Mouse (Mus musculus) hindbrain, embryonic 13.5 days (tissue): ENCODE data around the gene Unc93b1. TPM values are rescaled to one million over a fixed set of nuclear protein-coding genes. Genes with fewer than 3 reads are reported as not detected.

ENCODE experiments used
- ATAC-seq: fragments of 200-750 bp; cut with Nextera tagmentation; 2 replicates; pipeline ENCODE4 v1.8.0; 2017; ENCODE audit warnings: moderate TSS enrichment; ENCODE audit not compliant: low FRiP score
- H3K27ac ChIP-seq: fragments of 300-500 bp; sonication (generic); 2 replicates; pipeline ENCODE4 v1.5.1; 2015; ENCODE audit warnings: inconsistent platforms, mild to moderate bottlenecking, moderate library complexity
- H3K27me3 ChIP-seq: fragments of 300-500 bp; sonication (generic); 2 replicates; pipeline ENCODE4 v1.6.1; 2015; ENCODE audit warnings: mild to moderate bottlenecking, inconsistent platforms
- H3K36me3 ChIP-seq: fragments of 300-500 bp; sonication (generic); 2 replicates; pipeline ENCODE4 v1.6.1; 2015; ENCODE audit warnings: mild to moderate bottlenecking, inconsistent platforms
- H3K4me1 ChIP-seq: fragments of 300-500 bp; sonication (generic); replicated peaks from 2 replicates; pipeline ENCODE4 v1.6.1; 2015; ENCODE audit warnings: inconsistent platforms
- H3K4me2 ChIP-seq: fragments of 300-500 bp; sonication (generic); 2 replicates; pipeline ENCODE4 v1.6.1; 2015; ENCODE audit warnings: inconsistent platforms, mild to moderate bottlenecking, moderate library complexity
- H3K4me3 ChIP-seq: fragments of 300-500 bp; sonication (generic); 2 replicates; pipeline ENCODE4 v1.5.1; 2015; ENCODE audit warnings: mild to moderate bottlenecking, inconsistent platforms
- H3K9ac ChIP-seq: fragments of 300-500 bp; sonication (generic); 2 replicates; pipeline ENCODE4 v1.6.1; 2015; ENCODE audit warnings: mild to moderate bottlenecking, inconsistent platforms
- H3K9me3 ChIP-seq: fragments of 300-500 bp; sonication (generic); 2 replicates; pipeline ENCODE4 v1.6.1; 2016; ENCODE audit warnings: inconsistent platforms
- WGBS: fragments of 180-500 bp; shearing (Covaris S2); methylation state at CpG from one replicate; pipeline ENCODE4 v1.1.7; 2015; 5-methylcytosine and 5-hydroxymethylcytosine counted together
- polyA plus RNA-seq: library from polyadenylated mRNA; unstranded; fragments of >200 nt; fragmentation: Nextera tagmentation; extraction: Ambion mirVana; gene quantifications from 2 replicates; pipeline ENCODE4 v1.2.1, GENCODE M21; 2015

Unc93b1 gene
- polyA plus RNA-seq, 1 experiment from 2014 or later: 13.2 TPM

GRCm38 (mm10) chr19:3995505-3995904 lies 60.5 kb downstream of the Unc93b1 start:
- no peaks in the 10 kb centered on the region; the same call in 1 of the 2 replicates for H3K27me3 ChIP-seq
- no peak overlapping the region for H3K4me2 ChIP-seq
- H3K4me3 ChIP-seq: no peak overlapping the region
- ATAC-seq: no peak
- 88% methylated on average over 3 of the region's 3 CpGs for WGBS
- H3K36me3 ChIP-seq: no peaks in the 10 kb centered on the region
- H3K4me1 ChIP-seq: peaks cover 12% of the 10 kb centered on the region
- H3K9ac ChIP-seq: no peak overlapping the region
- H3K9me3 ChIP-seq: no peaks in the 10 kb centered on the region
- no peak overlapping the region for H3K27ac ChIP-seq

GRCm38 (mm10) chr19:3996106-3996505 lies 61.1 kb downstream of the Unc93b1 start:
- no peak for ATAC-seq
- H3K4me3 ChIP-seq: no peak overlapping the region
- no peaks in the 10 kb centered on the region for H3K36me3 ChIP-seq
- no peak overlapping the region for H3K27ac ChIP-seq
- no peak overlapping the region for H3K9ac ChIP-seq
- no peaks in the 10 kb centered on the region; the same call in 1 of the 2 replicates for H3K27me3 ChIP-seq
- no peaks in the 10 kb centered on the region for H3K9me3 ChIP-seq
- 79% methylated on average over 7 of the region's 7 CpGs for WGBS
- no peak overlapping the region for H3K4me2 ChIP-seq
- peaks cover 10% of the 10 kb centered on the region for H3K4me1 ChIP-seq

GRCm38 (mm10) chr19:3996747-3997146 lies 61.8 kb downstream of the Unc93b1 start:
- Histone ChIP-seq H3K27ac (no peak overlapping the region), H3K36me3 (no peaks in the 10 kb centered on the region), H3K27me3 (no peaks in the 10 kb centered on the region; the same call in 1 of the 2 replicates), H3K4me3 (no peak overlapping the region), H3K9ac (no peak overlapping the region), H3K4me2 (no peak overlapping the region), H3K4me1 (peaks cover 16% of the 10 kb centered on the region), H3K9me3 (no peaks in the 10 kb centered on the region)
- WGBS: 84% methylated on average over 8 of the region's 8 CpGs
- no peak for ATAC-seq

- no peak overlapping the region for H3K4me3 ChIP-seq
- H3K27ac ChIP-seq: no peak overlapping the region
- 66% methylated on average over 8 of the region's 8 CpGs for WGBS
- no peak overlapping the region for H3K4me2 ChIP-seq
- ATAC-seq: no peak
- H3K9ac ChIP-seq: no peak overlapping the region
- H3K36me3 ChIP-seq: no peaks in the 10 kb centered on the region
- H3K4me1 ChIP-seq: peaks cover 19% of the 10 kb centered on the region
- H3K27me3 ChIP-seq: no peaks in the 10 kb centered on the region; the same call in 1 of the 2 replicates
- no peaks in the 10 kb centered on the region for H3K9me3 ChIP-seq
Measured at GRCm38 (mm10) chr19:3997231-3997630, 62.2 kb downstream of the Unc93b1 start.

GRCm38 (mm10) chr19:3998335-3998734 lies 63.3 kb downstream of the Unc93b1 start:
- ATAC-seq: no peak
- Histone ChIP-seq H3K27me3 (no peaks in the 10 kb centered on the region; the same call in 1 of the 2 replicates), H3K4me3 (no peak overlapping the region), H3K36me3 (no peaks in the 10 kb centered on the region), H3K4me1 (peaks cover 19% of the 10 kb centered on the region), H3K4me2 (no peak overlapping the region), H3K9ac (no peak overlapping the region), H3K27ac (no peak overlapping the region), H3K9me3 (no peaks in the 10 kb centered on the region)
- 74% methylated on average over 8 of the region's 8 CpGs for WGBS

Other genes starting within 250 kb of the Unc93b1 start
- 1.4 and 2.0 TPM in 2 replicates for gene Lrp5, start 248.6 kb upstream of the Unc93b1 start, polyA plus RNA-seq
- gene 1810055G02Rik, start 226.9 kb upstream of the Unc93b1 start, polyA plus RNA-seq: 33.5 and 33.9 TPM in 2 replicates
- 54.4 and 57.5 TPM in 2 replicates for gene Kmt5b, start 167.8 kb upstream of the Unc93b1 start, polyA plus RNA-seq
- gene Chka, start 83.4 kb upstream of the Unc93b1 start, polyA plus RNA-seq: 52.9 TPM in 2 replicates
- gene Tcirg1, start 28.1 kb upstream of the Unc93b1 start, polyA plus RNA-seq: 15.0 and 15.8 TPM in 2 replicates
- gene Ndufs8, start 22.4 kb upstream of the Unc93b1 start, polyA plus RNA-seq: 261 and 264 TPM in 2 replicates
- gene Aldh3b1, start 5.4 kb upstream of the Unc93b1 start, polyA plus RNA-seq: 1.9 and 2.1 TPM in 2 replicates
- gene Aldh3b3, start 23.5 kb downstream of the Unc93b1 start, polyA plus RNA-seq: not detected in 2 replicates
- 0.22 and 0.32 TPM in 2 replicates for gene Aldh3b2, start 37.1 kb downstream of the Unc93b1 start, polyA plus RNA-seq
- gene Acy3, start 51.4 kb downstream of the Unc93b1 start, polyA plus RNA-seq: 2.3 TPM in 2 replicates
- gene Tbx10, start 57.6 kb downstream of the Unc93b1 start, polyA plus RNA-seq: 0.32 and 1.2 TPM in 2 replicates
- gene Nudt8, start 65.4 kb downstream of the Unc93b1 start, polyA plus RNA-seq: 22.3 and 27.5 TPM in 2 replicates
- gene Gm49405, start 65.4 kb downstream of the Unc93b1 start, polyA plus RNA-seq: 5.2 and 5.3 TPM in 2 replicates
- gene Doc2g, start 68.1 kb downstream of the Unc93b1 start, polyA plus RNA-seq: 6.5 and 7.8 TPM in 2 replicates
- gene Ndufv1, start 77.6 kb downstream of the Unc93b1 start, polyA plus RNA-seq: 220 and 241 TPM in 2 replicates
- 418 and 433 TPM in 2 replicates for gene Gstp1, start 102.8 kb downstream of the Unc93b1 start, polyA plus RNA-seq
- 1.4 and 4.4 TPM in 2 replicates for gene Gstp2, start 110.8 kb downstream of the Unc93b1 start, polyA plus RNA-seq
- not detected in 2 replicates for gene Gstp3, start 124.4 kb downstream of the Unc93b1 start, polyA plus RNA-seq
- gene Cabp2, start 146.4 kb downstream of the Unc93b1 start, polyA plus RNA-seq: not detected in 2 replicates
- 79.8 and 81.0 TPM in 2 replicates for gene Cdk2ap2, start 162.0 kb downstream of the Unc93b1 start, polyA plus RNA-seq
- 43.3 and 48.5 TPM in 2 replicates for gene Pitpnm1, start 164.8 kb downstream of the Unc93b1 start, polyA plus RNA-seq
- 90.3 and 91.7 TPM in 2 replicates for gene Aip, start 190.7 kb downstream of the Unc93b1 start, polyA plus RNA-seq
- not detected in 2 replicates for gene Gpr152, start 204.6 kb downstream of the Unc93b1 start, polyA plus RNA-seq
- 0.29 and 0.30 TPM in 2 replicates for gene Cabp4, start 208.8 kb downstream of the Unc93b1 start, polyA plus RNA-seq
- 128 and 130 TPM in 2 replicates for gene Coro1b, start 213.4 kb downstream of the Unc93b1 start, polyA plus RNA-seq
- 0.47 and 0.66 TPM in 2 replicates for gene Ptprcap, start 218.4 kb downstream of the Unc93b1 start, polyA plus RNA-seq
- 61.6 and 64.3 TPM in 2 replicates for gene Rps6kb2, start 228.2 kb downstream of the Unc93b1 start, polyA plus RNA-seq
- gene Carns1, start 240.3 kb downstream of the Unc93b1 start, polyA plus RNA-seq: 5.1 and 5.6 TPM in 2 replicates